21 mouse cellular contexts compared by ENCODE assay signal in genomic region chr5:104403351-104403750, GRCm38 (mm10).
"Had no signal": no experiment of that assay in that cellular context is flagged by ENCODE, and none has a peak within 500 bp of the region (broad histone marks: within the 10 kb centered on the region; RNA-seq: fewer than 3 reads in every experiment).

No protein-coding gene starts in this region.

- H3K27ac ChIP-seq: kidney, embryonic 15.5 days; limb, embryonic 13.5 days; liver, embryonic 14.5 days; macrophage; midbrain, embryonic 13.5 days; neural tube, embryonic 12.5 days; neural tube, embryonic 15.5 days had no signal

- H3K4me2 ChIP-seq: kidney, embryonic 15.5 days; limb, embryonic 13.5 days; lung, embryonic 14.5 days; midbrain, embryonic 13.5 days; neural tube, embryonic 12.5 days; neural tube, embryonic 15.5 days had no signal

- ATAC-seq: liver, postnatal 0 days; midbrain, embryonic 13.5 days had no signal

- H3K36me3 ChIP-seq: kidney, embryonic 15.5 days; limb, embryonic 13.5 days; midbrain, embryonic 13.5 days; neural tube, embryonic 12.5 days; neural tube, embryonic 15.5 days had no signal

- H3K4me3 ChIP-seq: kidney, embryonic 15.5 days; limb, embryonic 13.5 days; midbrain, embryonic 13.5 days; neural tube, embryonic 12.5 days; neural tube, embryonic 15.5 days had no signal

- DNase-seq: kidney, adult 11 months; kidney, adult 8-10 months; kidney, postnatal 10 days; kidney, postnatal 4 days; left cerebral cortex, postnatal 4 days; liver; liver, postnatal 0 days; lung, embryonic 14.5 days; right cerebral cortex, adult 18-20 months; right cerebral cortex, postnatal 14 days; right cerebral cortex, postnatal 4 days; spleen, adult 18-20 months; thymus, adult 18-20 months; thymus, postnatal 36 days had no signal

- H3K27me3 ChIP-seq: kidney, embryonic 15.5 days; limb, embryonic 13.5 days; midbrain, embryonic 13.5 days; neural tube, embryonic 12.5 days; neural tube, embryonic 15.5 days had no signal

- H3K9ac ChIP-seq: kidney, embryonic 15.5 days; limb, embryonic 13.5 days; liver, embryonic 14.5 days; liver, postnatal 0 days; lung, embryonic 14.5 days; midbrain, embryonic 13.5 days; neural tube, embryonic 12.5 days; neural tube, embryonic 15.5 days had no signal

- H3K9me3 ChIP-seq: kidney, embryonic 15.5 days; limb, embryonic 13.5 days; midbrain, embryonic 13.5 days; neural tube, embryonic 12.5 days; neural tube, embryonic 15.5 days had no signal
